Mouse (Mus musculus): ENCODE data around the gene Baz1a.
A peak's percentile ranks its signal among the peaks of the same experiment; 100 is the strongest.
"Not testable (repeated sequence)": the region's sequence is repeated elsewhere in the genome, so short reads cannot be mapped to it uniquely, and the experiment has no call there.

Gene Baz1a

DNA sequence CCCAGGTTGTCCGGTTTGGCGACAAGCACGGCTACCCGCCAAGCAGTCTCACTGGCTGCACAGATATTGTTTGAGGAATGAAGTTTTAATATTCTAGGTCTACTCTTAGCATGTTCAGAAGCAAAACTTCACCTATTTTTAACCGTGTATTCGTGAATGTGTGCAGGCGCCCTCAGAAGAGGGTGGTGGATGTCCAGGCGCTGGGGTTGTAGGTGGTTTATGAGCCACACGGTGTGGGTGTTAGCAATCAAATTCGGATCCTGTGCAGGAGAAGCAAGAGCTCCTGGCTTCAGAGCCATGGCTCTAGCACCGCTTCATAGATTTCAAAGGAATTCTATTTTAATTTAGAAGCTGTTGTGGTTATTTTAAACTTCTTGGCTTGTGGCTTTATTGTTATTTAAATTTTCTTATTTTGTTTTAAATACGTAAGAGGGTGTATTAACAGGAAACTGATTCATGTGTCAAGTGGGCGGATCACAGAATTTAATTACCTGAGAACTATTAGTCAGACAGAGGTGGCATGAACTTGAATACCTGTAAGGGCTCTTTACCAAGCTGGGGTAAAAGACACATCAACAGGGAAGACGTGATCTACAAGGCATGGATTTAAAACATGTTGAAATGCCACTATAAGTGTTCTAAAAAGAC is 6.7 kb downstream of the Baz1a start:
- DNase-seq (ENCODE audit: low spot score) = no peak

DNA sequence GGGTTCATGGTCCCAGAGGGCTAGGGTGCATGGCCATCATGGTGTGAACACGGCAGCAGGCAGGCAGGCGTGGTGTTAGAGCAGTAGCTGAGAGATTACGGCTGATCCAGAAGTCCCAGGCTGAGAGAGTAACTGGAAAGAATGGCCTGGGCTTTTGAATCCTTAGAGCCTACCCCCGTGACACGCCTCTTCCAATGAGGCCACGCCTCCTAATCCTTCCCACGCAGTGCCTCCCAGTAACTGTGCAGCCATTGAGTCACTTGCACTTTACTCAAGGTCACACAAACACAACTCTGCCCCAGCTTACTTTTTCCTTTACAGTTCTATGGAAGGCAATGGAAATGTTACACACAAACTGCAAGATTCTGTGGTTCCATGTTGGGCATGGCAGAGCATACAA is 8.1 kb downstream of the Baz1a start:
- DNase-seq (ENCODE audit: low spot score) = no peak

DNA sequence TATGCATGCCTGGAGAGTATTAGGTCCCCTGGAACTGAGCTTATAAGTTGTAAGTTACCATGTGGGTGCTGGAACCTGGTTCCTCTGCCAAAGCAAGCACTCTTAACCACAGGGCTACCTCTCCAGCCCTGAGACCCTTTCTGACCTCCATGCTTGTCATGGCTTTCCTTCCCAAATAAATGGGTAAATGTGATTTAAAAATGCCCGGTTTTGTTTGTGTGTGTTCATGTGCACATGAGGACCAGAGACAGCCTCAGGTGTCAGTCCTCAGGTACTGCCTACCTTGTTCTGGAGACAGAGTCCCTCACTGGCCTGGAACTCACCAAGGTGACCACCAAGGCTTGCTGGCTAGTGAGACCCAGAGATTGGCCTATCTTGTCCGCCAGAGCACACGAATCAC is 9.8 kb downstream of the Baz1a start:
- DNase-seq (ENCODE audit: low spot score) = no peak

DNA sequence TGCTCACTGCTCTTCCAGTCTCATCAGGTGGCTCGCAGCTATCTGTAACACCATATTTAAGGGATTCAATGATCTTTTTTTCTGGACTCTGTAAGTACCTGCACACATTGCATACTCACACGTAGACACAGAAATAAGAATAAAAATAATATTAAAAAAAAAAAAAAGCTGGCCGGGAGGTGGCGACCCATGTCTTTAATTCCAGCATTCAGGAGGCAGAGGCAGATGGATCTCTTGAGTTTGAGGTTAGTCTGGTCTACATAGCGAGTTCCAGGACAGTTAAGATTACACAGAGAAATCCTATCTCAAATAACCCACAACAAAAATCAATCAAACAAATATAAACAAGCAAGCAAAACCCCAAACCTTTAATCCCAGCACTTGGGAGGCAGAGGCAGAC is 10.3 kb downstream of the Baz1a start:
- no peak for DNase-seq (ENCODE audit: low spot score)

DNA sequence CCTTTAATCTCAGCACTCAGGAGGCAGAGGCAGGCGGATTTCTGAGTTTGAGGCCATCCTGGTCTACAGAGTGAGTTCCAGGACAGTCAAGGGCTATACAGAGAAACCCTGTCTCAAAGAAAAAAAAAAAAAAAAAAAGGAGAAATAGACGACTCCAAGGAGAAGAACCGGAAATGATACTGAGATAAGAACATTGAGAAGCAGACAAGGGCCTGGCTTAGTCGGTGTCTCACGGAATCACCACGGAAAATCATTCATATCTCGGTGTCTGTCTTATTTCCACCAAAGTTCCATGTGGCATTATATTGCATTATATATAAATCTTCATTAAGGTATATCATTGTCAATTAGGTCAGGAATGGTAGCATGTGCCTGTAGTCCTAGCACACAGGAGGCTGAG is 11.6 kb downstream of the Baz1a start:
- not testable (repeated sequence) for DNase-seq (ENCODE audit: low spot score)

DNA sequence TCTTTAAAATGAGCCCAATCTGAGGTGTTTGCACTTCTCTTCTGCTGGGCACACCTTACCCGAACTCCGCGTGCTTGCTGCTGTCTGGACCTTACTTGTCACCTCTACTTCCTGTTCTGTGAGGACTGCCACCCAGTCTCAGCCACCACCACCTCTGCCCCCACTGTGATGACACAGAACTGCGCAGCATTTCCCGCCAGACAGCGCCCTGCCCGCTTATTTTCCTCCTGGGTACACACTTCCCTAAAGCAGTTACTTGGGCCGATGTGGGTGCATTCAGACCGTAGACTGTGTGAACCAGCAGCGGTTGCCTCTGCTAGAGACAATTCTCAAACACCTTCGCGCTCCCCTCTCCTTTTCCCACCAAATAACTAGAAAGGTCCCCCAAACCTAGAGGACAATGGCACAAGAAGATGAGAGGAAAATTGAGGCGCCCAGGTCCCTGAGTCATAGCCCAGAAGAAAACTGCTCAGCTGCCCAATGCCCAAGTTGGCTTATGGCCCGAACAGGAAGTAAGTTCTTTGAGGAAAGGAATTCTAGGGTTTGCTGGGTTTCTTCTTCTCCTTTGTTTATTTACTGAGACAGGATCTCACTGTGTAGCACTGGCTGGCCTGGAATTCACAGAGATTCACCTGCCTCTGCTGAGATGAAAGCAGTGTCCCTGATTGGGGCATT is 15.0 kb downstream of the Baz1a start:
- peak; percentile 30 for DNase-seq (ENCODE audit: low spot score)

DNA sequence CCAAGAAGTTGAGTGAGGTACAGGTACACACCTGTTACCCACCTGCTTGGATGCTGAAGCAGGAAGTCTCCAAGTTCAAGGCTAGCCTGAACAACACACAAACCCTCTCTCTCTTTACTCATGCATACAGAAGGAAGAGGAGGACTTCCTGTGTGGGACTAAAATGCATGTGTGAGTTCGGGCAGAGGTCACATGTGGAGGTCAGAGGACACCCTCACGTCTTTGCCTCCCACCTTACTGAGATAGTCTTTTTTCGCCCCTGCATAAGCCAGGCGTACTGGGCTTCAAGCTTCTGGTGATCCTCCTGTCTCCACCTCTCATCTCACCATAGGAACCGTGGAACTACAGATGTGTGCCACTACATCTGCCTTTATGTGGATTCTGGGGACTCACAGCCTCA is 15.7 kb downstream of the Baz1a start:
- DNase-seq (ENCODE audit: low spot score) = no peak

DNA sequence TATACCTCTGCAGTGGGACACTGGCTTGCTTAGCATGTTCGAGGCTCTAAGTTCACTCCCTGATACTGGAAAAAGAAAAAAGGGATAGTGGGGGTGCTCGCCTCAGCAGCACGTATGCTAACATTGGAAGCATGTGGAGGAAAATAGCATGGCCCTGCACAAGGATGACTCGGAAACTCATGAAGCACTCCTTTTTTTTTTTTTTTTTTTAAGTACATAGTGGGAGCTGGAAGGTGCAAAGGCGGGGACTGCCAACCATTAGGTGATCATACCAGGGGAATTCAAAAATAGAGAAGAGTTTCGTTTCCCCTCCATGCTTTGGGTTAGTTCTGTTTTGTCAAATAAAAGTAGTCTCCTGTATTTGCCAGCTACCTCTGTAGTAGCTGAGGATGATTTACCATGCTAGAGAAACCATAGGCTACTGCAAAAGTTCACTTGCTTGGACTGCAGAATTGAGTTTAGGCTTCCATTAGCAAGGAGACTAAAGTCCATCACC is 17.1 kb downstream of the Baz1a start:
- no peak for DNase-seq (ENCODE audit: low spot score)

DNA sequence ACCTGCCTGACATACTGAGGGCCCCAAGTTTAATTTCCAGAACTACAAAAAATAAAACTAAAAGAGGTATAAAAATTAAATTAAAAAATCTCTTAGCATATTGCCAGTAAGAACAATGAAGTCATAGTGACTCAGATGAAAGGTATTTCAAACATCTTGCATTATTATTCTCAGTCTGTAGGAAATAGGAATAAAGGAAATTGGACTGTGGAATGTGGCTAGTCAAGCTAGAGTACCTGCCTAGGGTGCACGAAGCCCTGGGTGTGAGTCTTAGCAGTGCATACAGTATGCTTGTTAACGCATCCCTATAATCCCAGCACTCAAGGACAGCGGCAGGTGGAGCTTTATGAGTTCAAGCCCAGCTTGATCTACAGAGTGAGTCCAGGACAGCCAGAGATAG is 18.2 kb downstream of the Baz1a start:
- no peak for DNase-seq (ENCODE audit: low spot score)

DNA sequence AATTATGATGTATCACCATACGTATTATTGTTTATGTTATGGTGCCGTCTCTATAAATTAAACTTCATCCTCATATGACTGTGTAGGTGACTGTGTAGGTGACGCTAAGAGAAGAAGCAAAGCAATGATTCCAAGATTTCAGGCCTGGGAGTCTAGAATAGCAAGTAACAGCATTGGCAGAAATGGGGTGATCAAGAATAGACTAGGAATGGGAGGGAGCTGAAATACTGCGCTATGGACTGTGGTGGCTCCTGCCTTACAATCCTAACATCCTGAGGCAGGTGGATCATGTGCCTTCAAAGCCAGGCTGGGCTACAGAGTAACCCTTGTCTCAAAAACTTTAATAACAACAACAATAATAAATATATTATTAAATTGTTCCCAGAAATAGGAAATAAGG is 19.7 kb downstream of the Baz1a start:
- no peak for DNase-seq (ENCODE audit: low spot score)

DNA sequence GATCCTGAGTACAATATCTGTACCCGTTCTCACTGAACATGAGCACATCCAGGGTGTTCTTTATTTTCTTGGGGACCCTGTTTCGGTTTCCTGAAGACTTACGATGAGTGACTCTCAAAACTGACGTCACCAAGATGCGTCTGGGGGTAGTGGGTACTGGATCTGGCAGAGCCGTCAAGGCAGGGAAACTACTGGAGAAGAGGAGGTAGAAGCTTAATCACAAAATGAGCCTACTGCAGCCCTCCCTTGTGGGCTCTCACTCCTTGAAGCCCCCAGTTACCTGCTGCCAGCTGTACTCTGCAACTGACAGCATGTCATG is 20.1 kb downstream of the Baz1a start:
- no peak for DNase-seq (ENCODE audit: low spot score)

DNA sequence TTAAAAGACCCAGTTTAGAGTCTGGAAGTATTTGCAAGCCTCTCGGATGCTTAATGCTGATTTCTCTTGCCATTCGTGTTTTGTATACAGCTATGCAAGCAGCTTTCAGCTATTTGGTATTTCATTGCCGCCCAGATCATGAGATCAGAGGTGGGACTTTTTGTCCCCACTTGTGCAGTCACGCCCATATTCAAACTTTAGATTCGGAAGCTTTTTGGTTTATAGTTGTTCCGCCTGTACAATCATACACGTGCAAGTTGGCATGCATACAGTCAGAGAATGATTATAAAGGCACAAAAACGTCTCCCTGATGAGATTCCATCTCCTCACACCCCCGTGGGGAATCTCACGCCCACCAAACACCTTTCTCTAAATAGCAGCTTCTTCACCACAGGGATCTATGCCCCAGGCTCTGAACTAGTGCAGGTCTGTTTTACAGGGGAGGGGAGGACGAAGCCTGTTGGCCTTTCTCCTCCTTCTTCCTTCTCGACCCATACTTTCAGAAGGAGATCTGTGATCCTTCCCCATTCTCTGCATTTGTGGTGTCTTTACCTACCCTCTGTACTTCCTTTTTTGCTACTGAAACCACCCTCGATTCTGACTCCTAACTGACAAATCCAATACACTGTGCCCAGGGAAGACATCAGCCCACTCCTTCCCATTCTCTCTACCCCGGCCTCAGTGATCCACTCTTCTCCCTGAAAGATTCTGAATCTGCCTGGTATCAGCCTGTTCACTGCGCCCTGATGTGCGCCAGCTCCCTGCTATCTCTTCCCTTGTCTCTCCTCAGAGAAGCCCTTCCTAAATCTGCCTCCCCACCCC is 20.7 kb downstream of the Baz1a start:
- DNase-seq (ENCODE audit: low spot score) = no peak

DNA sequence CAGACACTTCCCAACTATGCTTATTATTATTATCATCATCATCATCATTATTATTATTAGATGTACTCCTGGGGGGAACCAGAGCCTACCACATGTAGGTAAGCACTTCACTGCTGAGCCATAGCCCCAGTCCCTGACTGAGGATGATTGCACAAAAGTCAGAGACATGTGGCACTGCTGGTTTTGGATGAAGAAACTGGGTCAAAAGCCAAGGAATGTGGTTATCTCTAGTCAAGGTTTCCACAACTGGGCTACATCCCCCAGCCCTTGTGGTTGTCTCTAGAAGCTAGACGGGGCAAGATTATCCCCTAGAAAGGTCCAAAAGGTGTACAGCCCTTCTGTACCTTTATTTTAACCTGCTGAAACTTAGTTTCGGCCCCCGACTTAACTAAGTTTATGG is 21.3 kb downstream of the Baz1a start:
- no peak for DNase-seq (ENCODE audit: low spot score)

DNA sequence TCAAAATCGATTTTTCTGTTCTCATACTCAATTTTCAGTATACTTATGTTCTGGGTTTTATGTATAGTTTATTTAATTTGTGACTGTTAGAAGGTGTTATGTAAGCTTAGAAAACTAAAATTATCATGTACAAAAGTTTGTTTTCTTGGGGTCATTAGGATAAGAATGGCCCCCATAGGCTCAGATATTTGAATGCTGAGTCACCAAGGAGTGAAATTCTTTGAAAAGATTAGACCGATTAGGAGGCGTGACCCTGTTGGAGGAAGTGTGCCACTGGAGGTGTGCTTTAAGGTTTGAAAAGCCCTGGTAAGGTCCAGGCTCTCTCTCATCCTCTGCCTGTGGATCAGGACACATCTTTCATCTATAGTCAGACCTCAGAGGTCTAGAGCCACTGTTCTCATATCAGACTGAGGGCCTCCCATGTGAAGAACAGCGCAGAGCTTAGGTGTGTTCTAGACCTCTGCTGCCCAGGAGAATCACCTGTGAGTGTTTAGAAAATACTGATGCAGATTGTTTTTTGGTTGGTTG is 25.8 kb downstream of the Baz1a start:
- no peak for DNase-seq (ENCODE audit: low spot score)

DNA sequence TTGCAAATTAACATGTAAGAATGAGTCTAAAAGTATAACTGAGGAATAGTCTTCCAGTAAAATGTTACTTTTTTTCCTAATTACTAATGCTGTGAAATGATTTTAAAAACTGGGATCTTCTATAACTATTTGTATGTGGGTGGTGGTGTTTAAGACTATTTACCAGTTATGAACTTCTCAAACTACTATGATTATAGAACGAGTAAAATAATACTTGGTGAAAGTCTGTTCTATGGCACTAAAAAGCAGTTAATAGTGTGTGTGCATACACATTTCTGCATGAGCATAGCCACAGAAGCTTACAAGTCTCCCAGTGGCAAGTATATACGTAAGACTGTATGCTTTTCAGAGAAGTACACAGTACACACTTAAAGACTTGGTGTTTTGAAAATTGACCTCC is 27.0 kb downstream of the Baz1a start:
- DNase-seq (ENCODE audit: low spot score) = no peak

DNA sequence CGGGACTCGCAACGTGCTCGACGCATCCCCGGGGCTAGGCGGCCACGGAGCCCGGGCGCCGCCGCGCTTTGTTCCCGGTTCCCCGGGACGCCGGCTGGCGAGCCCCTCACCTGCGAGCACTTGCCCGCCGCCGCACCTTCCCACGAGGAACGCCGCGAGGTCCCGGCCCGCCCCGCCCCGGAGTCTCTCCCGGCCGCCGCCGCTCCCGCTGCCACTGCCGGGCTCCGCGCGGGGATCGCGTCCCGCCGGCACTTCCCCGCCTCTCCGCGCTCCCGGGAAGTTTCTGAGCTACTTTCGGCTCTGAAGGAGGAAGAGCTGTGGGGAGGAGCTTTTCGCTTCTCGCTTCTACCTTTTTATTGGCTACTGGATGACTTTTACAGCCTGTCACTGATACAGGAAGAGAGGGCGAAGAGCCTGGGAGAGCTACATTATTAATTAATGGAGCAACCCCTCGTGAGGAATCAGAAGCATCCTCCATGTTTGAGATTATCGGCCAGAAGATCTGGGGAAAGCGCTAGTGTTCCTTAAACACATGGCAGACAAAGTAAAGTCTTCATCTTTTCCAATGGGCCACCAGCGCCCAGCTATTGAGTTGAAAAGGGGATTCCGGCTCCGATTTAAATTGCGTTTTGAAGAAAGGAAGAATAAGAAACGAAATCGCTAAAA is 28.0 kb downstream of the Baz1a start, which contains the start of gene Gm20403:
Gene Gm20403, minus strand, starts transcription at position 478 of the 666 bp plus-strand sequence.
- peak; percentile 14 for DNase-seq (ENCODE audit: low spot score)

DNA sequence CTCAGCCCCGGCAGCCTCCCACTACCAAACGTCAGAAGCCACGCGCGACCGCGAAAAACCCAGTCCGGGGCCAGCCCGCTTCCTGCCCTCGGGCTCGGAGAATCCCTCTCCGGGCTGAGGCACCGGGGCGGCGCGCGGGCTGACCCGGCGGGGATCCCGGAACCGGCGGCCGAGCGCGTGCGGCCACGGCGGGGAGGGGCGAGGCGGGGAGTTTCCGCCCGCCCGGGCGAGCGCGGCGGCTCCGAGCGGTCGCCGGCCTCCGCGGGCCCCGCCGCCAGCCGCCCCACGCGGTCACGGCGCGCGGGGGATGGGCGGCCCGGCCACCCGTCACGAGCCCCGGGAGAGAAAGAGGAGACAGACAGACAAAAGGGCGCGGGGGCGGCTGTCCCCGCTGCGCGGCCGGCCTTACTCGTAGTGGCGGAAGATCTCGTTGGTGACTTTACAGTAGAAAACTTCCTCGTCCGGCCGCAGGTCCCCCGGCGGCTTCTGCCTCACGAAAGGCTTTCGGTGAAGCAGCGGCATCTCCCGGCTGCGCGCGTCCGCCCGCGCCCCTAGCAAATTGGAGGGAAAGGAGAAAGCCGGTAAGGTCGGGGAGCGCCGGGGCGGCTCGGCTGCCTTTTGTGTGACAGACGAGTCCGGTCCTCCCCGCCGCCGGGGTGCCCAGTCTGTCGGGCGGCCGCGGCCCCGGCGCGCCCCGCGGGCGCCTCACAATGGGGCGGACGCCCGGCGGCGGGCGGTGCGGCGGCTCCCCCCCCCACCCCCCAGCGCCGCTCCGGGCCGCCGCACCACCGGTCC is 28.7 kb downstream of the Baz1a start:
- DNase-seq (ENCODE audit: low spot score) = peak; percentile 28

DNA sequence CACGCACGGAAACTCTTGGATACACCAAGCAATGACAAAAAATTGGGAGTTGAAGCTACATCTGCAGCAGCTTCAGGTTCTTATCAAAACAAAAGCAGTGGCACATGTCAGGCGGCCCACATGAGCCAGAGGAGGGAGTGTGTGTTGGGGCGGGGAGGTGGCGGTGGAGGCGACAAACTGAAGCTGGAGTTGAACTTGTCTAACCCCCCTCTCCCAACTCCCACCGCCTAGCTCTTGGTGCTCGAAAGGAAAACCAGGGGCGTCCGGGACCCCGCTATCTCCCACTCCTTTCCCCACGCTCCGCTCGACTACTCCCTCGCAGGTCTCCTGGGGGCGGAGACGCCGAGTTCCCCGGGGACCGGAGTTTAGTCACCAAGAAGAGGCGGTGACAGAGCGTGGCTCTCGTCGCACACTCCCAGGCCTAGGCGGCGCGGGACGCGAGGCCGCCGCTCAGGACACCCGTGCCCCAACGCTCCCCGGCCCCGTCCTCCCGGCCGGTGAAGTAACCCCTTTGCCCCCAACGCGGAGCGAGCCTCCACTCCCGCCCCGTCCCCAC is 29.4 kb downstream of the Baz1a start:
- DNase-seq (ENCODE audit: low spot score) = peak; percentile 12

DNA sequence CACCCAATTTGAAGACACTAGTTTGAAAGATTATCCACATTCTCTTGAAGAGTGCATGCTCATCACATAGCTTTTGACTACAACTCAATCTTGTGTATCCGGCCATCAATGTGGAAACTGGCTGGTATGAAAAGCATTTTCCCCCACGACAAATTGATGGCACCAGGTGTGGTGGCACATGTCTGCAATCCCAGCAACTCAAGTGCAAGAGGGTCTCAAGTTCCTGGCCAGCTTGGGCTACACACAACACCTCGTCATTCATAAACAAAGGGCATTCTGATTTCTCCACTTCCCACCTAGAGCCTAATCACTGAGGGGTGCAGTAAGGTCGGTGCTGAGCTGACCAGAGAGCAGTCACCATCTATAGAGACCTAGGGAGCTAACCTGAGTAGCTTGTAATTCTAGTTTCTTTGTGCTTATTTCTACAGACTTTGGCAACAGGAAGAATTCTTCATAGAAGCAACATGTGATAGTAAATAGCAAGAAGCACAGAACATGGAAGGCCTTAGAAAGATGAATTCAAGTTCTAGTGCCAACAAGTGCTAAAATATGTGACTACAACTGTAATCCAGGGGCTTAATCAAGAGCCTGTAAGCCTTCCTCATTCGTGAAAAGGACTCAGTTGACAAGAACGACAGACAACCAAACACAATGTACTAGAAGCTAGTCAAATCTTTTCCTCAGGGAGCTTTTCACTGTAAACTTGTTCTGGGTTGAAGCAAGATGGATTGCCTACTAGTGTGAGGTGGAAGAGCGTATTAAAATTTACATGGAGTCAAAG is 31.0 kb downstream of the Baz1a start:
- DNase-seq (ENCODE audit: low spot score) = no peak

DNA sequence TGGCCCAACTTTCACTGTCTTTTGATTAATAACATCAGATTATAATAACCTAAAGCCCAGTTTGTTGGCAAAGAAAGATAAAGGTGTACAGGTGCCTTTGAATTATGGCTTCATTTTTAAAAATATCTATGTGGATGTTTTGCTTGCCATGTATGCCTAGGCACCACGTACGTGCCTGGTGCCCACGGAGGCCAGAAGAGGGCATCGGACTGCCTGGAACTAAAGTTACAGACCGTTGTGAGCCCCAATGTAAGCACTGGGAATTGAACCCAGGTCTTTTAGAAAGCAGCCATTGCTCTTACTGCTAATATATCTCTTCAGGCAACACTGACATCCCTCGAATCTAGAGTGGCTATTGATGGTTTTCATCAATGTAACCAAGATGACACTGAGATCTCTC is 32.2 kb downstream of the Baz1a start:
- no peak for DNase-seq (ENCODE audit: low spot score)
